Mouse (Mus musculus) embryonic facial prominence, embryonic 13.5 days (tissue): ENCODE measurements around the gene Lrp10. TPM values are rescaled to one million over a fixed set of nuclear protein-coding genes. Genes with fewer than 3 reads are reported as not detected.

ENCODE experiments used
- ATAC-seq: fragments of 200-750 bp; cut with Nextera tagmentation; 2 replicates; pipeline ENCODE4 v1.8.0; 2017; ENCODE audit warnings: low read depth; ENCODE audit not compliant: insufficient number of reproducible peaks, insufficient read depth, low FRiP score, low TSS enrichment
- H3K27ac ChIP-seq: fragments of 300-500 bp; sonication (generic); 2 replicates; pipeline ENCODE4 v1.5.1; 2015; ENCODE audit warnings: moderate library complexity, mild to moderate bottlenecking, inconsistent platforms
- H3K27me3 ChIP-seq: fragments of 300-500 bp; sonication (generic); 2 replicates; pipeline ENCODE4 v1.6.1; 2015; ENCODE audit warnings: mild to moderate bottlenecking, inconsistent platforms
- H3K36me3 ChIP-seq: fragments of 300-500 bp; sonication (generic); 2 replicates; pipeline ENCODE4 v1.6.1; 2015; ENCODE audit warnings: mild to moderate bottlenecking, inconsistent platforms
- H3K4me1 ChIP-seq: fragments of 300-500 bp; sonication (generic); 2 replicates; pipeline ENCODE4 v1.6.1; 2015; ENCODE audit warnings: inconsistent platforms
- H3K4me2 ChIP-seq: fragments of 300-500 bp; sonication (generic); 2 replicates; pipeline ENCODE4 v1.6.1; 2015; ENCODE audit warnings: moderate library complexity, mild to moderate bottlenecking, inconsistent platforms
- H3K4me3 ChIP-seq: fragments of 300-500 bp; sonication (generic); 2 replicates; pipeline ENCODE4 v1.5.1; 2015; ENCODE audit warnings: mild to moderate bottlenecking, inconsistent platforms
- H3K9ac ChIP-seq: fragments of 300-500 bp; sonication (generic); 2 replicates; pipeline ENCODE4 v1.6.1; 2015; ENCODE audit warnings: mild to moderate bottlenecking, inconsistent platforms
- H3K9me3 ChIP-seq: fragments of 300-500 bp; sonication (generic); 2 replicates; pipeline ENCODE4 v1.6.1; 2016; ENCODE audit warnings: inconsistent platforms
- WGBS: fragments of 180-500 bp; shearing (Covaris S2); methylation state at CpG from one replicate; pipeline ENCODE4 v1.1.7; 2015; ENCODE audit warnings: mixed read lengths; 5-methylcytosine and 5-hydroxymethylcytosine counted together
- polyA plus RNA-seq: library from polyadenylated mRNA; unstranded; fragments of >200 nt; fragmentation: Nextera tagmentation; extraction: Ambion mirVana; gene quantifications from 2 replicates; pipeline ENCODE4 v1.2.1, GENCODE M21; 2015

The Lrp10 gene
- polyA plus RNA-seq, 1 experiment from 2014 or later = 33.1 TPM

DNA sequence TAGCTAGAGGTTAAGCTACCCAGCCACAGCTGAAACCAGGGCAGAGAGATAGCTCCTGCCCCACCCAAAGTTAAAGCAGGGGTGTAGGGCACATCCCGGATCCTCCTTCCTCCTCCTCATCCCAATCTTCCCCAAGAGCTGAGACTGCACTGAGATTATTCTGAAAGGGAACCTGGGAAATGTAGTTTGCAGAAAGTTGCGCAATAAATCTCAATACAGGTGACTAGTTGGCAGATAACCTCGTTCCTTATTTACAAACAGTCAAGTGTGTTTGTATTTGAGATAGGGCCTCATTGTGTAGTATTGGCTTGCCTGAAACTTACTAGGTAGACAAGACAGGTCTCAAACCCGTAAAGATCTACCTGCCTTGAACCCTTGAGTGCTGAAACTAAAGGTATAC is 1.8 kb upstream of the Lrp10 start:
- Histone ChIP-seq H3K9me3 (no peaks in the 10 kb centered on the region), H3K4me1 (peaks cover 15% of the 10 kb centered on the region), H3K27ac (no peak overlapping the region), H3K27me3 (no peaks in the 10 kb centered on the region), H3K4me2 (no peak overlapping the region), H3K36me3 (peaks cover 4% of the 10 kb centered on the region), H3K4me3 (no peak overlapping the region), H3K9ac (no peak overlapping the region)
- no peak for ATAC-seq
- 81% methylated on average over 4 of the region's 4 CpGs for WGBS

GRCm38 (mm10) chr14:54463108-54463958 is 604 bp upstream of the Lrp10 start:
- Histone ChIP-seq H3K36me3 (peaks cover 16% of the 10 kb centered on the region), H3K9ac (peak overlapping the region; percentile 84), H3K27me3 (no peaks in the 10 kb centered on the region), H3K9me3 (no peaks in the 10 kb centered on the region), H3K4me3 (peak overlapping the region; percentile 87), H3K4me2 (peak overlapping the region; percentile 87), H3K4me1 (peaks cover 15% of the 10 kb centered on the region), H3K27ac (no peak overlapping the region)
- no peak for ATAC-seq
- WGBS = 12% methylated on average over 12 of the region's 12 CpGs

DNA sequence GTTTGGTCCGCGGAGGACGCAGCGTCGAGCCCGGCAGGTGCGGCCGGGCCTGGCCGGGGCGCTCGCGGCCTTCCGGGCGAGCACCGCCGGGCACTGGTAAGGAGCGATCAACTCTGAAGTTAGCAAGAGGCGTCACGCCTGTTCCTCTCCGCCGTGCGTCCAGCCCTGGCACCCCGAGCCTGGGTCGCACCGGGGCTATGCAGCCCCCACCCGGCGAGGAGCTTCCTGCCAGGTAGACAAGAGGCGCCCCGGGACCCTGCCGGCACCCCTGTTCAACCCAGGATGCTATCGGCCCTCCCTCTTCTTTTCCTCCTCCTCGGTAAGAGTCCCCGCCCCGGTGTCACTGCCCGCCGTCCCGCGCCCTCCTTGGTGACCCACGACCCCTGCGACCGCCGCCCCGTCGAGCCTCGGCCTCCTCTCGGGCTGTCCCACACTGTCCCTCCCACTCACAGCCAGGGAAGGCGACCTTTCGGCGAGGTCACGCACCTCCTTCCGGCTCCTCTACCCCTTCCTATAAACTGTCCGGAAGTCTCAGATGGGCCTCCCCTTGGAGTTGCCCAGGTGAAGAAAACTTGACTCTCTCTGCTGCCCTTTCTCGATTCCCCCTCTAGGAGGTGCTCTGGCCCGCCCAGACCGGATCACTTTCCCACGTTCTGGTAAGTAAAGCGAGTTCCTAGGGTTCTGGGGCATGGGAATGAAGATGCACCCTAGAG is 512 bp downstream of the Lrp10 start:
- H3K4me1 ChIP-seq = peaks cover 15% of the 10 kb centered on the region
- H3K9ac ChIP-seq = peak overlapping the region; percentile 84
- H3K9me3 ChIP-seq = no peaks in the 10 kb centered on the region
- H3K4me3 ChIP-seq = peak overlapping the region; percentile 87
- peak overlapping the region; percentile 87 for H3K4me2 ChIP-seq
- H3K36me3 ChIP-seq = peaks cover 27% of the 10 kb centered on the region
- H3K27me3 ChIP-seq = no peaks in the 10 kb centered on the region
- H3K27ac ChIP-seq = peak overlapping the region; percentile 55
- peak; percentile 56 for ATAC-seq
- WGBS = 1% methylated on average over 57 of the region's 57 CpGs

GRCm38 (mm10) chr14:54471467-54471866 is 7.5 kb downstream of the Lrp10 start:
- no peak overlapping the region for H3K4me2 ChIP-seq
- H3K9me3 ChIP-seq = no peaks in the 10 kb centered on the region
- H3K27me3 ChIP-seq = no peaks in the 10 kb centered on the region
- 87% methylated on average over 2 of the region's 2 CpGs for WGBS
- H3K9ac ChIP-seq = no peak overlapping the region
- H3K27ac ChIP-seq = no peak overlapping the region
- H3K4me1 ChIP-seq = peaks cover 13% of the 10 kb centered on the region
- no peak overlapping the region for H3K4me3 ChIP-seq
- ATAC-seq = no peak
- H3K36me3 ChIP-seq = peaks cover 44% of the 10 kb centered on the region

DNA sequence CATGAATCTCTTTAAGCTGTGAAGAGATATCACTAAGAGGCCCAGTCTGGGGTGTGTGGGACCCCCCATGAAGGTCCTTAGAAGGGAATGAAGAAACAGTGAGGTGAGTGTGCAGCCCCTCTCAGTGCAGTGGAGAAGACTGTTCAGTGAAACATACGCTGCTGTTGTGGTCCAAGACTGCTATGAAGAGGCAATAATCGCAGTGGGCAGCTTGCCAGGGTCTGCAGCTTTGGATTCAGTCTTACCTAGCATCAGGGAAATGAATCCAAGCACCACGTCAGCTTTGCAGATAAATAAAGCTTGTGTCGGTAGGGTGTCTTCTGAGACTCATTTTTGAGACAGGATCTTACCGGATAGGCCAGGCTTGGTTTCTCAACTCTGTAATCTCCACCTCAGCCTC is 8.7 kb downstream of the Lrp10 start:
- H3K9ac ChIP-seq = no peak overlapping the region
- ATAC-seq = no peak
- 67% methylated on average over 5 of the region's 5 CpGs for WGBS
- H3K27ac ChIP-seq = peak overlapping the region; percentile 16; the same call in 1 of the 2 replicates
- H3K27me3 ChIP-seq = peaks cover 9% of the 10 kb centered on the region
- no peak overlapping the region for H3K4me3 ChIP-seq
- no peaks in the 10 kb centered on the region for H3K9me3 ChIP-seq
- peaks cover 19% of the 10 kb centered on the region for H3K4me1 ChIP-seq
- H3K36me3 ChIP-seq = peaks cover 35% of the 10 kb centered on the region
- H3K4me2 ChIP-seq = no peak overlapping the region

DNA sequence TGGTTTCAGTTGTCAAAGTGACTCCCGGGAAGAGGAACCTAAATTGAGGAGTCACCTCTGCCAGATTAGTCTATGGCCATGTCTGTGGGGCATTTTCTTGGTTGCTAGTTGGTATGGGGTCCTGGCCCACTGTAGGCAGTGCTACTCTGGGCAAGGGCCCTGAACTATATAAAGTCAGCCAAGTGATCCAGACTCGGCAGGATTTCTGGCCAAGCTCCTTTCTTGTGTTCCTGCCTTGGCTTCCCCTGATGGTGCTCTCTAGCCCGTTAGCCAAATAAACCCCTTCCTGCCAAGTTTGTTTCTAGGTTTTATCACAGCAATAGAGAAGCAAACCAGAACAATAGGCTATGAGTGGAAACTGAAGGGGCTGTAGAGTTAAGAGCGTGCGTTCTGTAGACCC is 10.8 kb downstream of the Lrp10 start:
- peaks cover 15% of the 10 kb centered on the region for H3K36me3 ChIP-seq
- H3K9me3 ChIP-seq = no peaks in the 10 kb centered on the region
- H3K9ac ChIP-seq = no peak overlapping the region
- no peak overlapping the region for H3K4me3 ChIP-seq
- H3K4me1 ChIP-seq = peaks cover 27% of the 10 kb centered on the region
- ATAC-seq = no peak
- no peak overlapping the region for H3K27ac ChIP-seq
- 84% methylated on average over 5 of the region's 5 CpGs for WGBS
- H3K4me2 ChIP-seq = no peak overlapping the region
- peaks cover 30% of the 10 kb centered on the region for H3K27me3 ChIP-seq

GRCm38 (mm10) chr14:54475941-54476844 is 12.3 kb downstream of the Lrp10 start, which contains the start of gene Rem2:
Rem2 (plus strand) TSS chr14:54476100.
- ATAC-seq = peak; percentile 53
- Histone ChIP-seq H3K9me3 (no peaks in the 10 kb centered on the region), H3K36me3 (peaks cover 6% of the 10 kb centered on the region), H3K27ac (no peak within 1 kb of the TSS), H3K27me3 (peaks cover 43% of the 10 kb centered on the region), H3K4me1 (peaks cover 27% of the 10 kb centered on the region), H3K4me2 (peak within 1 kb of the TSS; percentile 93), H3K4me3 (peak within 1 kb of the TSS; percentile 52), H3K9ac (peak within 1 kb of the TSS; percentile 75)
- WGBS = under 1% methylated on average over 23 of the region's 23 CpGs

DNA sequence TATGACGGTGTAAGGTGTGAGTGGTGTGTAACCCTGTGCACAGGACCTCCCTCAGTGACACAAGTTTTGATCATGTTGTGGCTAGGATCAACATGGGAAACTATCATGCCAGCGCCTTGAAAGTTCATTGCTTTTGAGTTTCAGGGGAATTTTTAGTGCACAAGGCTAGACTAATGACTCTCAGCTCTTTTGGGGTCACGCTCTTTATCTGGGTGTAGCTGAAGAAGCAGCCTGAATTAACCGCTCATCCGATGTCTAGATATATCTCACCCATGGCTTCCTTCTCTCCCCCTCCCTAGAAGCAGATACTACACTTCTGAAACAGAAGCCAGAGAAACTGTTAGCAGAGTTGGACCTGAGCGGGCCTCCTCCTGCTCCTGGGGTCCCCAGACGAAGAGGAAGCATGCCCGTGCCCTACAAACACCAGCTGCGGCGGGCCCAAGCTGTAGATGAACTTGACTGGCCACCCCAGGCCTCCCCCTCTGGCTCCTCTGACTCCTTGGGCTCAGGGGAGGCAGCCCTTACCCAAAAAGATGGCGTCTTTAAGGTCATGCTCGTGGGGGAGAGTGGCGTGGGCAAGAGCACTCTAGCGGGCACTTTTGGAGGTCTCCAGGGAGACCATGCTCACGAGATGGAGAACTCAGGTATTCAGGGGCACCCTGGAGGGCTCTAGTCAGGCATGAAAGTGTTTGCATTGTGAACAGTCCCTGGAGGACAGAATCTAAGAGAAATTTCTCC is 13.4 kb downstream of the Lrp10 start:
- 71% methylated on average over 15 of the region's 15 CpGs for WGBS

DNA sequence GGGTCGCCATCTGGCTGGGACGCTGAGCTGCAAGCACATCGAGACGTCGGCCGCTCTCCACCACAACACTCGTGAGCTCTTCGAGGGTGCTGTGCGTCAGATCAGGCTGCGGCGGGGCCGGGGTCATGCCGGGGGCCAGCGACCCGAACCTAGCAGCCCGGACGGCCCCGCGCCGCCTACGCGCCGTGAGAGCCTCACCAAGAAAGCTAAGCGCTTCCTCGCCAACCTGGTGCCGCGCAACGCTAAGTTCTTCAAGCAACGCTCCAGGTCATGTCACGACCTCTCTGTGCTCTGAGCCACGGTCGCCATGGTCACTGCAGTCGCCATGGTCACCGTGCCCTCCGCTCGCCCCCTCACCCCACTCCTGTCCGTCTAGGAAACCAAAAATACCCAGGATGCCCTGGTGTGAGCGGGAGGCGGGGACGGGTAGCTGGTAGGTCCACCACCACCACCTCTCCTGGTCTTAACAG is 15.5 kb downstream of the Lrp10 start:
- peaks cover 45% of the 10 kb centered on the region for H3K27me3 ChIP-seq
- H3K9me3 ChIP-seq = no peaks in the 10 kb centered on the region
- no peak for ATAC-seq
- H3K36me3 ChIP-seq = no peaks in the 10 kb centered on the region
- 1% methylated on average over 40 of the region's 40 CpGs for WGBS
- H3K27ac ChIP-seq = no peak overlapping the region
- peaks cover 27% of the 10 kb centered on the region for H3K4me1 ChIP-seq
- H3K4me2 ChIP-seq = peak overlapping the region; percentile 68
- H3K4me3 ChIP-seq = peak overlapping the region; percentile 44
- peak overlapping the region; percentile 65 for H3K9ac ChIP-seq

More for the DNA sequence above, 13.4 kb downstream of the Lrp10 start:
- Histone ChIP-seq H3K4me1 (peaks cover 27% of the 10 kb centered on the region), H3K9ac (no peak overlapping the region), H3K27ac (no peak overlapping the region), H3K9me3 (no peaks in the 10 kb centered on the region), H3K27me3 (peaks cover 45% of the 10 kb centered on the region), H3K36me3 (no peaks in the 10 kb centered on the region), H3K4me3 (no peak overlapping the region), H3K4me2 (peak overlapping the region; percentile 93; the same call in 1 of the 2 replicates)
- ATAC-seq = no peak

- Histone ChIP-seq H3K27me3 (peaks cover 45% of the 10 kb centered on the region), H3K36me3 (no peaks in the 10 kb centered on the region), H3K4me3 (no peak overlapping the region), H3K4me2 (no peak overlapping the region), H3K9ac (no peak overlapping the region), H3K27ac (no peak overlapping the region), H3K9me3 (no peaks in the 10 kb centered on the region), H3K4me1 (peaks cover 21% of the 10 kb centered on the region)
- ATAC-seq = no peak
- WGBS = 67% methylated on average over 6 of the region's 6 CpGs
These were observed 16.7 kb downstream of the Lrp10 start for GRCm38 (mm10) chr14:54480673-54481072.
